Mouse (Mus musculus): Measurements from ENCODE around the gene Sgsm1.

The Sgsm1 gene

DNA sequence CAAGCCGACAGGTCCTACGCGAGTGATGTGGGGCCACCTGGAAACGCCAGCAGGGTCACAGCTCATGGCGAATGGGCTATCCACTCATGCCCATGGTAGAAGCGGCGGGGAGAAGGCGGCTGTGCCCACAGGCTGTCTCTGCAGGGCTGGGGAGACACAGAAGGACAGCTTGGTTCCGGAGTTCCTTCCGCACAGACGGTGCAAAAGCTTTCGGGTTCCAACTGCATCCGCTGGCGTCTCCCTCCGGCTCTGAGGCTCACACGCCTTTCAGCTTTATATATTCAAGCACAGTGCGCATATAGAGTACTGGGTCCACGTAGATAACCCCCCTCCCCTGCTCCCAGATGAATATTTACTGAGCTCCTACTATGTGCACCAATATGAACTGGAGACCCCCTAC, 116.8 kb downstream of the Sgsm1 start:
- in situ Hi-C loops (cut with MboI, MseI): loop anchor here in 1 of 2 experiments (10.0 kb wide), 1 partner anchor 309 kb away; no protein-coding TSS in a partner anchor
